Mouse (Mus musculus) regulatory T cell (primary cell): ENCODE measurements around the gene Olfr1358.
"Not testable (repeated sequence)": the region's sequence is repeated elsewhere in the genome, so short reads cannot be mapped to it uniquely, and the experiment has no call there.

Experiments
- in situ Hi-C: fragments of 300-600 bp; cut with MboI, MseI; formaldehyde crosslinking; loops from one replicate; pipeline ENCODE4 v1.15.1; 2025; ENCODE audit warnings: high pct_unique_total_duplicates

The Olfr1358 gene

DNA sequence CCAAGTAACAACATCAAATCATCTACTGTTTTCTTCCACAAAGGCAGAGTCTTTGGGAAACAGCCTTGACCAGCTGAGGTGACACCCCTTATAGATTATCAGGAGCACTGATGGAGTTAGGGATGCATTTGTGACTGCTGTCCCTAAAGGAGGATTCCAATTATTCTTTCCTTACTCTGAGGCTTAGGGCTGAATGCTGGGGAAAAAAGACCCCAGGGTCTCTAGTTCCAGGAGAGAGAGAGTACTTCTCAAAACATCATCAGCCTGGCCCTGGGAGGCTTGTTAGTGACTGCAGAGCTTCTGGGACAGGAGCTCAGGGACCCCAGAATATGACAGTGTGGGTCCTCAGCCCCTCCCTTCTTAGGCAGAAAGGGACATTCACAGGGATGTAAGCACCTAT is at the start of gene Olfr1358:
Gene Olfr1358 (plus strand): TSS at position 301 of the 400 bp plus-strand sequence.
- in situ Hi-C loops, result no loop called here

DNA sequence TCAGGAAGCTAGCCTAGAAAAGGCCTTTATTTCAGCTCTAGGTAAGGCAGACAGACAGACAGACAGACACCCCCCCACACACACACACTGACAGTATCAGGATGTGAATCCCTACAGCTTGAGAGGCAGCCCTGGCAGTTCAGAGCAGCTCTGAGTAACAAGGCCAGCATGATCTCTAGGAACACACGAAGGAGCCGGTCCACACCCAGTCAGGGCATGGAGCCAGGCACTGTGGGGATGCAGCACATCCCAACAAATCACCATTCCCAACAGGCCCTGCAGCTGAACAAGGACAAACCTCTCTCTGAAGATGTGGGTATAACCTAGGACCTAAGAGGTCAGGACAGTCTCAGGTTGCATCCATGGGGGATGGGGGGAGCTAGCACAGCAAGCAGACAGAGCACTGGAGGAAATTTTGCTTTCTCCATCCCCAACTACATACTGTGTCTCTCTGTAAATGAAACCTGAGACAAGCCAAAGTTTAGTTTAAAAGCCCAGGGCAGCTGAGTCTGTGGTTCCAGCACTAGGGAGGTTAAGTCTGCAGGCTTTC is 49.4 kb upstream of the Olfr1358 start:
- in situ Hi-C loops, result no loop called here

GRCm38 (mm10) chr10:78470582-78471313 is 46.5 kb upstream of the Olfr1358 start:
- in situ Hi-C loops, result no loop called here

GRCm38 (mm10) chr10:78472046-78472445 is 45.2 kb upstream of the Olfr1358 start:
- in situ Hi-C loops, result no loop called here

DNA sequence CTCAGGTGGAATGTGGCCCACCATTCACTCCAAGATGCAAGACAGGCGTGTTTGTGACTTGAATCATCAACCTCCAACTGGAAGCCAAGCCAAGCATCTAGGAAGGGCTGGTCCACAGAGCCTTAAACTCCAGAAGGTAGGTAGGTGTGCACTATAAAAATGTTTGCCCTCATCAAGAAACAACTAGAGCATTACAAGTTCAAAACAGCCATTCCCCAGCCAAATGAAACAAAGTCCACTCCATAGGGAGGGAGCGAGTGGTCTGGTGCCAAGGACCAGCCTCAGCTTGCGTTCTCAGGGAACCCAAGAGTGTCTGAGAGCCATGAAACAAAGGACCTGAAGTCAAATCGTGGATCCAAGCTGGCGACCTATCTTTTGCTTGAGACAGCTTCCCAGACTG is 43.8 kb upstream of the Olfr1358 start:
- in situ Hi-C loops, result no loop called here

DNA sequence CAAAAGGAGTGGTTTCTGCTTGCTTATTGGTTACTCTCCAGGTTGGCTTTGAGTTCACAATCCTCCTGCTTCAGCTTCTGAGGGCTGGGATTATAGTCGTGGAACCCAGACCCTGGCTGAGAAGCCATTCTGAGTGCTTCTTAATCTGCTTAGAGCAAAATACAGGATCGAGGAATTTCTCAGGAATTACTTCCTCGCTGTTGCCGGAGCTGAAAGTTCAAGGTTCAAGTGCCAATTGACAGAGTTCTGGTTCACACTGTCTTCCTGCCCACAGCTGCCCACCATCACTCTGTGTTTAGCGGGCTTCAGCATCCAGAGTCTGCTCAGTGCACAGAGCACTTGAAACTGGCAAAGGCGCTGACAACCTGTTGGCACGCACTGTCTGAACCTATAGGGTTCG is 42.5 kb upstream of the Olfr1358 start:
- in situ Hi-C loops, result no loop called here

DNA sequence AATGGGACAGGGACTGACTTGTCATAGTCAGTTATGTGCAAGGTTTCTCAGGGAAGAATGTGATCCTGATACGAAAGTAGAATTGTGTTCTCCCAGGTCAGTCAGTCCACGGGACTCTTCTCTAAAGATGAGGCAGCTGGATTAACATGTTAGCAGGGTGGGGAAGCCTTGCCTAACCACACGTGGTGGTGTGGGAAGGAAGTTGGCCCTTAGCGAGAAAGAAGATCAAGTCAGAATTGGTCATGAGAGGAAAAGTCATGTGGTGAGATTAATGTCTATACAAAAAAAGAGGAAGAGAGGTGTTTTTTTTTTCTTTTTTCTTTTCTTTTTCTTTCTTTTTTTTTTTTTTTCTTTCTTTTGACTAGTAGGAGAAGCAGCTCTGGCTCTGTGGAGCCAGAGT is 40.4 kb upstream of the Olfr1358 start:
- in situ Hi-C loops, result no loop called here

- in situ Hi-C loops, result no loop called here
Observed at GRCm38 (mm10) chr10:78480954-78481927, 36.0 kb upstream of the Olfr1358 start.

GRCm38 (mm10) chr10:78481928-78482499 is 35.2 kb upstream of the Olfr1358 start:
- in situ Hi-C loops, result no loop called here

DNA sequence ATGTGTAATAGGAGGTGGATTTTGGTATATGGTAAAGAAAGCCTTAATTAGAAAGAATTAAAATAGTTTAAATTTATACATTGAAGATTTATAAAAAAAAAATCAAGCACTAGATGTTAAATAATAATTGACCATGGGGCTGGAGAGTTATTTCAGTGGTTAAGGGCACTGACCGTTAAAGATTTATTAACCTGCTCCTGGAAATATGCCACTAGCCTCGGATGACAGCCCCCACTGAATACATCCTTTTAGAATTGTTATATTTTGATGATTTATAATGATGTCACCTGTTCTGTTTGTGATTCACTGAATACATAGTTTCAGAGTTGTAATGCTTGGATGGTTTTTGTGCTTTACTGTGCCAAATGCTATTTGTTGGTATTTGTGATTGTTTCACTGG is 31.9 kb upstream of the Olfr1358 start:
- in situ Hi-C loops, result not testable (repeated sequence)

DNA sequence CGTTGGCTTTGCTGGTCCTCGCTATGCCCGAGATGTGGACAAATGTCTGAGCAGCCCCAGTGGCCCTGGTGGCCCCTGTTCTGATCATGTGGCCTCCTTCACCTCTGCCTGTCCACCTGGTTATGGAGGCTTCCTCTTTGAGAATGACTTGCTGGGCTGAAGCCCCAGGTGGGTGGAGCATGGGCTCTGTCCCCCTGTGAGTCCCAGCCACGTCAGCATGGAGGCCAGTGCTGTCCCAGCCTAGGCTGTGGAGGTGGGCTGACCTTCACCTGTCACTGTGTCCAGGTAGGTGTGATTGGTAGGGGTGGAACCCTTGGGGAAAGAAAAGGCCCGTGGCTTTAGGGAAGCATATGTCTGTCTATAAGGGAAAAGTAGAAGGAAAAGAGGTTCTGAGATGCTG is 30.4 kb upstream of the Olfr1358 start:
- in situ Hi-C loops, result no loop called here

- in situ Hi-C loops, result no loop called here
Observed at GRCm38 (mm10) chr10:78487431-78488086, 29.7 kb upstream of the Olfr1358 start.

DNA sequence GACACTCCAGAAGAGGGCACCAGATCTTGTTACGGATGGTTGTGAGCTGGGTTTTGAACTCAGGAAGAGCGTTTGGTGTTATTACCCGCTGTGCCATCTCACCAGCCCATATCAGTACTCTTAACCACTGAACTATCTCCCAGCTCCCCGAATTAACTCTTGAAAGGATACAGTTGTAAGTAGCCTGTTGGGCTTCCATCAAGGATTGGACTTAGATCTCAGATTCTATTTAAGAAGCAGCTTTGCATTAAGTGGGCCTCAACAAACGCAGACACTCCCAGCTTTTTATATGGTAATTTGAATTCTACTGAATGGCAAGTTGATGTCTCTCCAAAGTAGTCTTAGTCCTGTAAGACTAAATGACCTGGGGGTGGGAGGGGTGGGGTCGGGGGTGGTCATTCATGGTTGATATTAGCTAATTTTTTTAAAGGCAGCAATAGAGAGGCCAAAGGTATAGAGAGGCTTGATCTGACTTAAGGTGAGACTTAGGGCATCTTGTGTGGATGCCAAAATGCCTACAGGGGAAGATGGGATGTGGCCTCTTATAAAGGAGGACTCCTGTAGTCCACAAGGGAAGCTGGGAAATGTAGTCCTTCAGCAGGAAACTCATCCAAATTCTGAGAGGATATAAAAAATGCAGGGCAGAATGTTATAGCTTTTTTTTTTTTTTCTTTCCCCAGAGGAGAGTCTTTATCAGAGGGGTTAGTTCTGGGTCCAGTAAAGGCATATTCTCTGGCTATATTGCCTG is 14.1 kb upstream of the Olfr1358 start:
- in situ Hi-C loops, result no loop called here

GRCm38 (mm10) chr10:78519792-78520191 is 2.6 kb downstream of the Olfr1358 start:
- in situ Hi-C loops, result no loop called here

DNA sequence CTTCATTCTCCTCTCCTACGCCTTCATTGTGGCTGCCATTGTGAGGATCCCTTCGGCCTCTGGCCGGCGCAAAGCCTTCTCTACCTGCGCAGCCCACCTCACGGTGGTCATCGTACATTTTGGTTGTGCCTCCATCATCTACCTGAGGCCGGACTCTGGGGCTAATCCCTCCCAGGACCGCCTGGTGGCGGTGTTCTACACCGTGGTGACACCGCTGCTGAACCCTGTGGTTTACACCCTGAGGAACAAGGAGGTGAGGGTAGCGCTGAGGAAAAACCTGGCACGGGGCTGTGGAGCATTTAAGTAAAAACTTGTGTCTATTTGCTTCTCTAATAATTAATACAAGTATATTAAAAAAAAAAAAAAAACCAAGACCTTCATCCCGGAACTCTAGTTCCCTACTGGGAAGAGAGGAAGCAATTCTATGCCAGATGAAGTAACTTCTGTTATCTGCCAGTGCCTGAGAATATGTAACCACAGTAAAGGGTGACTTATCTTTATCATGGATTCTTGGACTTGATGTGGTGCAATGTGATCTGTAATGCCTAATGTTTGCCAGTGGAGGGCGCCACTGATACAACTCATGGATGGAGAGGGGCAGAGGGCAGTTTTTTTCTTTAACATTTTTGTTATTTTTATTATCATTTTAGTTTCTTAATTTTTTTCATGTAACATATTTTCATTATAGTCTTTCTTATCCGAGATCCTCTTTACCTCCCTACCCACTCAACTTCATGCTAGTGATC is 3.2 kb downstream of the Olfr1358 start:
- in situ Hi-C loops, result no loop called here

DNA sequence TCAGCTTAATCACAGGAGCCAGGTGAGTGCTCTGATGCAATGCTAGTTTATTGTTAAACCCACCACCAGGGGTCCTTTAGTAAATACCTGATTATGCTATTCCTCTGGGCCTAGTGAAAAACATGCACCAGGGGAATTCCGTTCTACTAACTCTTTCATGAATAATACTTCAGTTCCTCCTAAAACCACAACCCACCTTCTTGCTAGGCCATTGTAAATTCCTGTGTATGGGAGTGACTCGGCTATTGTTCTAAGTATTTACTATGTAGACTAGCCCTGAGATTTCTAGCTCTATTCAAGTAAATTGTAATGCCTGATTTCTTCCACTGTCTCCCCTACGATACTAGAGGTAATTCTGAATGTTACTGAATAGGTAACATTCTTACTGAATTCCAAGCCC is 7.8 kb downstream of the Olfr1358 start:
- in situ Hi-C loops, result loop anchor here (5.0 kb wide), 1 partner anchor 72 kb away; no protein-coding TSS in a partner anchor

- in situ Hi-C loops, result loop anchor here (5.0 kb wide), 1 partner anchor 72 kb away; no protein-coding TSS in a partner anchor
Observed at GRCm38 (mm10) chr10:78525511-78525910, 8.3 kb downstream of the Olfr1358 start.

- in situ Hi-C loops, result no loop called here
Observed at GRCm38 (mm10) chr10:78540943-78541342, 23.7 kb downstream of the Olfr1358 start.

GRCm38 (mm10) chr10:78565070-78565469 is 47.8 kb downstream of the Olfr1358 start:
- in situ Hi-C loops, result no loop called here

- in situ Hi-C loops, result no loop called here
Observed at GRCm38 (mm10) chr10:78569191-78569590, 52.0 kb downstream of the Olfr1358 start.
